Mouse (Mus musculus) urinary bladder, postnatal 4 days (tissue): ENCODE measurements around the gene Ankdd1b.

ENCODE experiments used
- DNase-seq, 2 experiments: peaks; one replicate each; pipeline ENCODE4 v3.0.0; 2021 to 2022; ENCODE audit warnings: low spot score in 2 of 2

The Ankdd1b gene

GRCm38 (mm10) chr13:96454288-96454687, 16.7 kb downstream of the Ankdd1b start:
- no peak for DNase-seq

- no peak for DNase-seq
Measured at GRCm38 (mm10) chr13:96452621-96453020, 18.4 kb downstream of the Ankdd1b start.

GRCm38 (mm10) chr13:96451386-96452140, 19.4 kb downstream of the Ankdd1b start:
- DNase-seq: no peak

DNA sequence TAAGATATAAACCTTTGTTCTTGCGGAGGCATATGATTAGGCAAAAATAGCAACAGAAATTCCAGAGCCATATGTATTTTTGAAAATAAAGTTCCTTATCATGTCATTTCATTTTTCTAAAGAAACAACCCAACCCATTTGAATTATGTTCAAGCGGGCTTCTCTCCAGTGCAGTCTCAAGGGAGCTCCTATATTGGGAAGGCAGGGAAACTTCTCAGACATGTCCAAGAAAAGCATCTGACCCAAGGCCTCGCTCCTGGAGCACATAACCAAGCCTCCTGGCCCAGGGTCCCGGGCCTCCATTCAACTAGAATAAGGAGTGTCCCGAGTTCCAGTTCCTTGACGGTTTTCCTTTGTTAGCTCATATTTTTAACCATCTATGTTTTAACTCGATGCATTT, 20.1 kb downstream of the Ankdd1b start:
- DNase-seq: peak; percentile 64 to 70

DNA sequence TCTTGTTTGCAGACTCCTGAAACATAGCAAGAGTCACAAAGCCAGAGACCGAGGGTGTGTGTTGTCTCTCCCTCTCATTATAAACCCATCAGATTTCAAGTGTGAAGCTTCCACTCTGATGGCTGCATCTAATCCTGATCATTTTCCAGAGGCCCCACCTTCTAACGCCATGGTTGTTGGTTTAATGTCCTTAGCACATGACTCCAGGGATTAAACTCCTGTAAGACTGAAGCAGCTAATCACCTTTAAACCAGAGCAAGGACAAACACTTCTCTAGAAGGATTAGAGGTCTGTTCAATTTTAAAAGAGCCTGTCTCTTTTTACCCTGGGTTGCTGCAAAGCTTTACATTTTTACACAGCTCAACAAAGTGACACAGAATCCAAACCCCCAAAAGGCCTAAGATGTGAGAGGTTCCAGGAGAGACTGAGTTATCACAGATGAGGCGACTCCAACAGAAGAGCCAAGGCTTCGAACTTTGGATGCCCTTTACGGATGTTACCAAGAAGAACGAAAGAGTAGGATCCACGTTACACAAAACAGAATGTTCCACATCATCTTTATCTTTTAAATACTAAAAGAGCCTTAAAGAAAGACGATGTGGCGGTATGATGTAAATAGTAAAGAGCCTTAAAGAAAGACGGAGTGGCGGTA, 20.7 kb downstream of the Ankdd1b start:
- DNase-seq: no peak

DNA sequence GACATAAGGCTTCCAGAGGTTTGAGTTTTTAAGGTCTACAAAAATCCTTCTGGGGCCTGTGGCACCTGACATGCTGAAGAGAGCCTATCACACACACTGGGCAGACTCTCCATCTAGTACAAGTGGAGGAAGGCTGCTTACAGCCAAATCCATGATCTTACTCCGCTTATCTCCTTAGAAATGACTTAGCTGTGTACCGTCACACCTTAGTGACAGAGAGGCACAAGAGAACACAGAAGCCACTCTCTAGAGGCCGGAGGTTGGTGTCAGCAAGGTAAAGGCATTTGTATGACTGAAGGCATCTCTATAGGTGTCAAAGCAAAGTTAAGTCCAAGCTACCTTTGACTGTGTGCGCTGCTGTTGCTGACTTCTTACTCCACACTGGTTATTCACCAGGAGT, 30.6 kb downstream of the Ankdd1b start:
- no peak for DNase-seq

DNA sequence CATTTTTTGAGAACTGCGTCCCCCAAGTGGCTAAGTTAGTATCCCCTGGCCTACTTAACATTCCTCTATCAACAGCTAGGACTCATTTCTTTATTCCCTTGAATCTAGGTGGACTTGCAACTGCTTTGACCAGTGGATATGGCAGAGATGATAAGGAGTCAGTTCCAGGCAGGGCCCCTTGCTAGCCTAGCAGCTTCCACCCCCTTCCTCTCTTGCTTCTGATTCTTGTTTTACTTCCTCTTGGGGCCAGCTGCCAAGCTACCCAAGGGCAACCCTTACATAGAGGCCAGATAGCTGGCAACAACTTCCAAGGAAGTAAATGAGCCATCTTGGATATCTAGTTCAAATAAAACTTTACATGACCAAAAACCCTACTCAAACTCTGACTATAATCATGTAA, 34.1 kb downstream of the Ankdd1b start:
- DNase-seq: no peak

- no peak for DNase-seq
Measured at GRCm38 (mm10) chr13:96435793-96436192, 35.2 kb downstream of the Ankdd1b start.

- peak in 1 of 2 experiments; percentile 31 for DNase-seq
Measured at GRCm38 (mm10) chr13:96434899-96435331, 36.1 kb downstream of the Ankdd1b start.

DNA sequence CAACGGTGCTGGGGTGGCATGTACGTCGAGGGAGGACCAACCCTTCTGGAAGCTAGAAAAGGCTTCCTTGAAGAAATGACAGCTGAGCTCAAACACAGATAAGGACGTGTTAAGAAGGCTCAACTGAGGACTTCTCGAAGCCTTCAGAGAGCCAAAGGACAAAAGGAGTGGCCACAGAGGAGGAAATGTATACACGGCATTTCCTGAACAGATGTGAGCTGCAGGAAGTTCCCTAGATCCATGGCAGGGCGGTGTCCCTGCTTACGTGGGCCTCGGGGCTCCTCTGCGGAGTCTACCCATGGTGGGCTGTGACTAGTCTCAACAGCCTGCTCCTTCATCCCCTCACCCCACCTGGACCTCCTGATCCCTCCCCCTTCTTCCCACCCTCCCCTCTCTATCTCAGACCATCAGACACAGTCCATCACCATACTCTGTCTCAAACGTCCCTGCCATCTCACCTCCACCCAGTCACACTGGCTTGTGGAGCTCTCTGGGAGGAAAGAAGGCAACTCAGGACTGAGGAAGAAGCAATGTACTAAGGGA, 37.3 kb downstream of the Ankdd1b start:
- no peak for DNase-seq

DNA sequence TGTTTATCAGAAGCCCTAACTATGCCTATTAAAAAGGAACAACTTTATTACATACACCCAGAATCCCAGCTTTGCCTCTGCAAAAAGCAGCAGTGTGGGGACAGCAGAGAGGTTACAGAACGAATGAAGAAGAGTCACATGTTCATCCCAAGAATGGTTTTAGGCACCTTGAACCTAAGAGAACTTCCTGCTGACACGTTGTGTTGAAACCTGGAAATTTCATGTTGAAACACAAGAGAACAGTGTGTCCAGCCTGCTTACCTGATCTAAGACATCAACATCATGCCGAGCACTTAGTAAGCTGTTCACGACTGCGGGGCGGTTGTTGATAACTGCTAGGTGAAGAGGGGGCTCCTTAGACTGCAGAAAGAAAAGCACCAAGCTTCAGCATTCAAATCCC, 38.0 kb downstream of the Ankdd1b start:
- DNase-seq: no peak

DNA sequence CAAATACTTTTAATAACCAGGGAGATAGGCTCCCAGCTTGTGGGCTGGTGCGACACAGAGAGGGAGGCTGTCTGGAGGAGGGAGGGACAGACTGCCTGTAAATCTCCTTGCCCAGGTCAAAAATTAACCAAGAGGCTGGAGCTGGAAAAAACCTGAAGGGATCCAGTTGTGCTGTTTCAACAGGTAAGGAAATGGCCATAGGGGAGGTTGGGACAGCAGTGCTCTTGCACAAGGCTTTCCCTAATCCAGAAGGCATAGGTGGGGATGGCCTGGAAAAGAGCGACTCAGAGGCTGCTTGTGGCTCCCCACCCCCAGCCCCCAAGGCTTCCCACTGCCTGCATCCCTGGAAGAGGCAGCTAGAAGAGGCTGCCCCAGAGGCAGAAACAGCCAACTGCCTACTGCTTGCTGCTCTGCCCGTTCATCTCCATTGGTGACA, 38.6 kb downstream of the Ankdd1b start:
- DNase-seq: no peak

- DNase-seq: peak; percentile 78 to 90
Measured at GRCm38 (mm10) chr13:96431595-96432156, 39.3 kb downstream of the Ankdd1b start.

DNA sequence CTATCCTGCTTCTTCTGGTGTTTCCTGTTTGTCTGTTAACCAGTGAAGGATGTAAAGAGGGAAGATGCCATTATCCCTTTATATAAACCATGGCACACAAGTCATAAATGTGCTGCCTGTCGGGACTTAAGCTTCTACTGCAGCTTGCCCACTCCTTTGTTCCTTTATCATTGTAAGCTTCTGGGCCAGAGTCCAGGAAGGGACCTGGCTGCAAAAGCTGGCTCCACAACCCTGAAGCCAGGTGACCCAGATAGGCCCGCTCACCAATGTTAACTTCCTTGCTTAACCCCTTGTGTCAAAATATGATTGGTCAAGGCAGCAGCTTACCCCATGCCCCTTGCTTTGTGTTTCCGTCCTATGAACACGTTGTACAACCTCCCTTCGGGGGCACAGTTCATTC, 42.5 kb downstream of the Ankdd1b start:
- DNase-seq: no peak

GRCm38 (mm10) chr13:96426044-96426443, 45.0 kb downstream of the Ankdd1b start:
- no peak for DNase-seq

GRCm38 (mm10) chr13:96424496-96425274, 46.3 kb downstream of the Ankdd1b start:
- no peak for DNase-seq

GRCm38 (mm10) chr13:96421230-96421629, 49.8 kb downstream of the Ankdd1b start:
- DNase-seq: no peak

- no peak for DNase-seq
Measured at GRCm38 (mm10) chr13:96418487-96418886, 52.5 kb downstream of the Ankdd1b start.

DNA sequence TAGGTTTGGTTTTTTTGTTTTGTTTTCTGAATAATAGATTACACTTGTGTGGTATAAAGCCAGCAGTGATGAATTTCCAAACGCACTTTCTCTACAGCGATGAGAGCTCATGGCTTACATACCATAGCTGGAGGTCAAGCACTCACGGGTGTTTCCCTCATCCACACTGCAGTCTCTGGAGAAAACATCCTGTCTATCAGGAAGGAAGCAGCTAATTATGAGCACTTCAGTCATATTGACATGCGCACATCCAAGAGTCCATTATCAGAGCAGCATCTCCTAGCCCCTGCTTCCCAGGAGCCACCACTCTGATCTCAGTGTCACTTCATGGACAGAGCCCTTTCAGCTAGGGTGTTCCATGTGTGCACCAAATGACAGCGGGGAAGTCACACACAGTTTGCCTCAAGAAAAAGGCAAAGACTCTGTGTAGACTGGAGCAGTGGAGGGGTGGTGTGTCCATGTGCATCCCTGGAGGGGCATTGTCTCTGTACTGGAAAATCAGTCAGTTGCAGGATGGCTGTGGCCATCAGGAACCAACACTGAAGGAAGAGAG, 53.7 kb downstream of the Ankdd1b start:
- DNase-seq: no peak

DNA sequence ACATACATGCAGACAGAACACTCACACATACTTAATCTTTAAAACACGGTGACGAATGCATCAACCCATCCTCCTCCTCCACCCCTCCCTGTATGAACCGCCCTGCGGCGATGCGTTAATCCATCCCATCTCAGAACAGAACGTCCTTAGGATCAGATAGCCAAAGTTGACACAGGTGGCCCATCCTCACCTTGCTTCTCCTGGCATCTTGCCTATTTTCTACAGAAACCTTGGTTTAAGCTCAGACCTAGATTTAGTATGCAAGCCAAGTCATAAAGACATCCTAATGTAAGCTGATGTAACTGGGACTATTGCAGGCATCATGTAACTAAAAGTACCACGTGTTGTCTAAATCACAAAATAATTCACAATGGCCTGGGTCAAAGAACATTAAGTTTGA, 54.6 kb downstream of the Ankdd1b start:
- no peak for DNase-seq

GRCm38 (mm10) chr13:96414384-96414783, 56.6 kb downstream of the Ankdd1b start:
- no peak for DNase-seq

- no peak for DNase-seq
Measured at GRCm38 (mm10) chr13:96408786-96409185, 62.2 kb downstream of the Ankdd1b start.
